Mouse (Mus musculus) neural tube, embryonic 10.5 days (tissue): Measurements from ENCODE around the gene Map3k4.

Source experiments
- DNase-seq: peaks from one replicate; pipeline ENCODE4 v3.0.0-alpha.2; 2017; ENCODE audit warnings: low spot score; ENCODE audit errors: extremely low spot score

Map3k4 gene

DNA sequence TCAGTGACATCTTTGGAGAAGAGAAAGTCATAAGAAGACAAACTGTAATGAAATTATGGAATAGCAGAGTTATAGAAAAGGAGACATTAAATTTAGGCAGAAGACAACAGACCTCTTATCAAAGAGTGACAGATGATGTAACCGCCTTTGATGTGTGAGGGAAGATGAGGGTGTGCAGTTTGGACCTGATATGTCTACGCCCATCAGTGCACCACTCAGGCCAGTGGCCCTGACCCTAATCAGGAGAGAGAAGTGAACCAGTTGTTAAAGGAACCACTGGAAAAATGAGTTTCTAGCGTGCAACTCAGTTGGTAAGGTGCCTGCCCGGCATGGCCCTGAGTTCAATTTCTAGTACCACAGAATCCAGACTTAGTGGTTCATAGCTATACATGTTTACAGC lies 132.7 kb downstream of the Map3k4 start:
- no peak for DNase-seq

DNA sequence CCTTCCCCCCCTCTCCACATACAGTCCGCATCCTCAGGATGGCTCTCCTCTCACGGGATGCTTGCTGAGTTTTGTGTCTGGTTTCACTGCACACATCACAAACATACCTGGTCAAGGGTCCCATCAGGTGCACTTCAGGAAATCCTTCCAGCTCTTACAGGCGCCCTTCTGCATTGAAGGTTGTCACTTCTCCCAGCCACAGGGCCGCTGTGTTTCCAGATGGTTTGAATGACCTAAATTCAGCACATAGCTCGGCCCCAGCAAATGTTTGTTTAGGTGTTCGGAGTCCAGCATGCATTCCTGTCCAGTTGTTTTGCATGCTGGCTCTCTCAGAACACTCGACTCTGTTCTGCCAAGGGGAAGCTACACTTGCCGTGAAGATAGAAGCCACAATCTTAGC lies 134.3 kb downstream of the Map3k4 start:
- DNase-seq, result no peak

DNA sequence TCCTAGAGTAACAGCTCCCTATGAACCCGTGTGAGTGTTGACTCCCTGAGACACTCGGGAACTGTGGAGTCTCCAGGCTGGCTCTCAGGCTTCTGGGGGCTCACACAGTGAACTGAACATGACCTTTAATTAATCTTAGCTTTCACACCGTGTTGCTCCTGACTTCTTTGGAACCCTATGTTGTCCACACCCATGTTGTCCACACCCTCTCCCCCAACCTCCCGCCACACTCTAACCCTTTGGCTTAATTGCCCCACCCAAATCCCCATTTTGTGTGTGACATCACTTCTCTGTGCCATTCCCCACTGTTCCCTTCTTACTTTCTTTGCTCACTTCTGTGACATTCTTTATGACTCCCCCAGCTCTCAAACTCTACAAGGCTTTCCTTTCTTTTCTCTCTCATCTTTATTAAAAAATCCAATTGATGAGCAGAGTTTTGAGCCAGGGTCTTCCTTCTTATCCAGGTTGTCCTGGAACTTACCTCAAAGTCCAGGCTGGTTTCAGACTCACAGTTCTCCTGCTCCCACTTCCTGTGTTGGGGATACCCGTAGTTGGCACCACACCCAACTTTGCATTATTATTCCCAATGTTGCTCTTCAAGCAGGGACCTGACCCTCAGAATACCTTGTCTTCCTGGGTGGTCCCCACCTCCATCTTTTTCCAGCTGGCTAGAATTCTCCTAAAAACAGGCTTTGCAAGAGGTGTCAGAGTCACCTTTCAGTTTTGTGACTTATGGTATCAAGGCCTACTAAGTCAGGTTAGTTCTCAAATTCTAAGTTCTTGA lies 135.7 kb downstream of the Map3k4 start:
- DNase-seq, result no peak

DNA sequence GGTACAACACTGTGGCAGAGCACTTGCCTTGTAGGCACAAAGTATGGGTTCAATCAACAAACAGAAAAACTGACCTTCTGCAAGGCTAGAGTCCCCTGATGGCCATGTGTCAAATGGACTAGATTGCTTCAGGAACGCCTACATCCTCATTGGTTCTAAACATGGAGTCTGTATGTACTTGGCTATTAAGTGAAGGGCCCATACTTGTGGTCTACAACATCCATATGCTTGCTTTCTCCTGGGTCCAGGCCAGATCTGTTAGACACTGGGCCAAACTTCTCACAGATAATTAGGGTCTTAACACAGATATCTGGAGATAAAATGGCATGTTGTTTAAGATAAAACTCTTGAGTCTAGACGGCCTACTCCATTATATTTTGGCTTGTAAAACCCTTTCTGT lies 138.8 kb downstream of the Map3k4 start:
- no peak for DNase-seq

DNA sequence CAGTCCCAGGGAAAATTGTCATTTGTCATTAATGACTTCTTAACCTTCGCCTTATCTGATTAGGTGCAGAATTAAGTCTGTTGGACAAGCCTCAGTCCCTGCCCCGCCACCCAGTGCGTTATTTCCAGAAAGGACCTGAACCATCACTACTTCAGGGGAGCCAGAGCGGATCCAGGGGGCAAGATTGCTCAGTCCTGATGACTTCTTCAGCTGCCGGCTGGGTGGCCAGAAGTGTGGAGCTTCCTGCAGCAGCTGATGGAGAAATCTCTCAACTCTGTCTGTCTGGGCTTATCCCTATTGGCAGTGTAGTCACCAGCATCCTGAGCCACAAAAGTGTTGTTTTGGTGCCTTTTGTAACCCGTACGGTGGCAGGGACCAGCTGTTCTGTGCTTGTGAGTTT lies 139.3 kb downstream of the Map3k4 start:
- no peak for DNase-seq
